Mouse (Mus musculus) embryo, embryonic 9.5 days (tissue): Measurements from ENCODE around the gene Vmn1r194.
"Not testable (repeated sequence)": the region's sequence is repeated elsewhere in the genome, so short reads cannot be mapped to it uniquely, and the experiment has no call there.

Source experiments
- DNase-seq: peaks from one replicate; pipeline ENCODE4 v3.0.0-alpha.2; 2017; ENCODE audit errors: extremely low spot score

The Vmn1r194 gene

GRCm38 (mm10) chr13:22243915-22244314, at the start of gene Vmn1r194:
TSS of gene Vmn1r194 (plus strand) at chr13:22244215.
- DNase-seq: no peak

GRCm38 (mm10) chr13:22223060-22223459, 21.0 kb upstream of the Vmn1r194 start, which contains the start of gene Vmn1r193:
TSS of gene Vmn1r193 (minus strand) at chr13:22223160.
- DNase-seq: not testable (repeated sequence)

GRCm38 (mm10) chr13:22270222-22270621, 26.2 kb downstream of the Vmn1r194 start, which contains the start of gene Vmn1r195:
TSS of gene Vmn1r195 (plus strand) at chr13:22270522.
- DNase-seq: not testable (repeated sequence)

GRCm38 (mm10) chr13:22271721-22272120, 27.7 kb downstream of the Vmn1r194 start:
- no peak for DNase-seq

GRCm38 (mm10) chr13:22284578-22284977, 40.6 kb downstream of the Vmn1r194 start:
- no peak for DNase-seq

GRCm38 (mm10) chr13:22289620-22290019, 45.6 kb downstream of the Vmn1r194 start, which contains the start of gene Vmn1r196:
TSS of gene Vmn1r196 (plus strand) at chr13:22289920.
- no peak for DNase-seq
